Mouse (Mus musculus): ENCODE data around the gene Tacc2. TPM values are rescaled to one million over a fixed set of nuclear protein-coding genes. Genes with fewer than 3 reads are reported as not detected.

The Tacc2 gene
- total RNA-seq, 2 experiments from 2014 or later, result 505 to 575 TPM

DNA sequence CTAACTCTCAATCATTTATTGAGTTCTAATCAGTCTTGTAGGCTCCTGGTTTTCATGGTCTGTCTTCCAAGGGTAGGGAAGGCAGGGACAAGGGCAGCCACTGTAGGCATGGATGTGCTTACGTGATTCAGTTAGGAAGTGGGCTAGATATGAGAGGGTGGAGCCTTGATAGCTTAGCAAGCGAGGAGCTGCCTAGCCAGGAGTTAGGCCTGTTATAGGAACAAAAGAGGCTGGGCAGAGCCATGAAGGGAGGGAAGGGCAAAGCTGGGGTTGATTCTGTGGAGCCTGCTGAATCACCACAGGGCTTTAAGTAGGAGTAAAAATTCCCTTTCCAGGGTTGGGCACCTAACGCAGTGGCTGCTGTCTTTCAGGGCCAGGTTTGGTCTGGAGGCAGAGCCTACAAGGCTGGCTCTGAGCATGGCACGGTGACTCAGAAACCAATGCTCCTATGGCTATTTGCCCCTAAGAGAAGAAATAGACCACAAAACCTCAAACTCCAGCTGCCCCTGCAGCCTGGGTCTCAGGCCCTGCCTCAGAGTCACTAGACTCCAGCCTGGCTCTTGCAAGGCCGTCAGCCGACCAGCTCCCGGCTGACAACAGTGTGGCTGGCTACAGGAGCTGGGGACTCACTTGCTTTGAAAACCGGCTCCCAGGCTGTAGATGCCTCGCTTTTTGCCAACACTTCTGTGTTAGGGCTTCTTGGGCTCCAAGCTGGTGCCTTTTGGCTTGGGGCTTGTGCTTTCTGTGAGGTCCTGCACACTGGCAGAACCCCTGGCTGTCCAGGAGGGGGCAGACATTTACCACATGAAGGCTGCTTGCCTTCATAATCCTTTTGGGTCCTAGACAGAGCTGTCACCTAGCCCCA is 96.2 kb downstream of the Tacc2 start:
- intact Hi-C loops (cut with DNase I), result loop anchor here (1.0 to 5.0 kb wide), 5 partner anchors 49 to 141 kb away; no protein-coding TSS in a partner anchor
- DNase-seq, result peak; percentile 46 to 62

DNA sequence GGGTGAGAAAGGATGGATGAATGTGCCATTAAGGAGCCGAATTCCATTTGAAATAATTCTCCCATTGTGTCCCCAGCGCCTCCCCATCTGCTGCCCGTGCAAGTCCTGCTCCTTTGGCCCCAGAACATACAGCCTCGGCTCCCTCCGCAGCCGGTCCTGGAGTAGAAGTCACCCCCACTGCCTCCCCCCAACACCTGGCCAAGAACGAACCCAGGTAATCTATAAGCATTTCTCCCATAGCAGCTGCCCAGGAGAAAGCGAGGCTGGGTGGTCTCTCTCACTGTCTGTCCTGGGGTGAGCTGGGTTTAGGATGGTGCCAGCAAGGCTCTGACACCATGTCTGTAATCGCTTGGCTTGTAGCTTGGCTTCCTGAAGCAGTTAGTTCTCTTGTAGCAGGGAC is 97.3 kb downstream of the Tacc2 start:
- DNase-seq, result no peak
- intact Hi-C loops (cut with DNase I), result loop anchor here (2.0 to 5.0 kb wide), 2 partner anchors 48 to 67 kb away; no protein-coding TSS in a partner anchor

DNA sequence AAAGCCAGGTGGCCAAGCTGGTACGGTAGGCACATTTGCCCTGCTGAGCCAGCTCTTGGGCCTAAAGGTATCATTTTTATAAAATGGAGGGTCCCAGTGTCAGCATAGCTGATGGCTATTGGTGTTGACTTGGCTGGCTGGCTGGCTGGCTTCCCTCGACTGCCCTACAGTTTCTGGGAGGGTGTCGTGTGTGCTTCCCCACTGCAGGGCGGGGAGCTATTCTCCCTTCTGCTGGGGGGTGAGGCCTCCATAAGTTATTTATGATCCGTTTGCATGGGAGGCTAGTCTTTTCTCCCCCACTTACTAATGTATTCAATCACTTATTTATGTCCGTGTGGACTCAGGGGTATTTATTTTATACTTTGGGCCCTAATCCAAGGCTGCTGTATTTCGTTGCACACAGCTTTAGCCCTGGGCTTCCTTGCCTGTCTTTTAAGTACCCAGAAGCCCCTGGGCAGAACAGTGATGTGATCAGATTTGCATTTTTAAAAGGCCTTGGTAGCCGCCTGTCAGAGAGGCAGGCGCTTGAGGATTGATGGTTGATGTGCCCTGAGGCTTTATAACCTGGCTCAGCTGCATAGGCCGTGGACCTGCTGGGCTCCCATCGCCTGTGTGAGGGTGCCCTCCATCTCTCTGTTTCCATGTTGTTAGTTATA is 99.8 kb downstream of the Tacc2 start:
- DNase-seq, result no peak
- intact Hi-C loops (cut with DNase I), result no loop called here

DNA sequence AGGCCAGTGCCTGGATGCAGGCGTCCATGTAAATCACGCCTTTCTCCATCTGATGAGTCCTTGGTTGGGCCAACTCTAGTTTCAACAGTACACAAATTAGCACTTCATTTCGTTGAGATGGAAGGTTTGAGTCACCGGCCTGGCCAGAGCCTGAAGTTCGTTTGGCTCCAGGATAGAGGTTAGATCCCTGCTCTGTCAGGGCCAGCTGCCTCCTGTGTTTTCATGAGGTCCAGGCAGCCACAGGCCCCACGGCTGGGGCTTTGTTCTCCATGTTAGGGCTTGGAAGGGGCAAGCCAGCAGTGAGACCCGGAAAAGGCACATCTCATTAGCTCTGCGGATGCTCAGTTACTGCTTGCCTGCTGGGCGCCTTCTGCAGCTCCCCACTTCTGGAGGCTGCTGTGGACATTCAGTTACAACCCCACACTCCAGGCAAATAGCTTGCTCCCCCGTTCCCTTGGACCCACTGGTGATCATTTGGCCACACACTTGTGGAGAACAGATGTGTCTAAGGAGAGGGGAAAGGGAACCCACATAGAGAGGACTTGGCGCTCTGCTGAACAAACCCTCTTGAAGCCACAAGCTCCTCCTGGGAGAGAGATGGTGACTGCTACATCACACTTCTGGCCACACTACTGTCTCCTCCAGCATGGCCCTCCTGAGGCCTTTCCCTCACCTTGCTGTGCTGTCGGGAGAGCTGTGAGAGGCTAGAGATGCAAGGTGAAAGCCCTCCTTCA is 100.5 kb downstream of the Tacc2 start:
- intact Hi-C loops (cut with DNase I), result no loop called here
- DNase-seq, result no peak

DNA sequence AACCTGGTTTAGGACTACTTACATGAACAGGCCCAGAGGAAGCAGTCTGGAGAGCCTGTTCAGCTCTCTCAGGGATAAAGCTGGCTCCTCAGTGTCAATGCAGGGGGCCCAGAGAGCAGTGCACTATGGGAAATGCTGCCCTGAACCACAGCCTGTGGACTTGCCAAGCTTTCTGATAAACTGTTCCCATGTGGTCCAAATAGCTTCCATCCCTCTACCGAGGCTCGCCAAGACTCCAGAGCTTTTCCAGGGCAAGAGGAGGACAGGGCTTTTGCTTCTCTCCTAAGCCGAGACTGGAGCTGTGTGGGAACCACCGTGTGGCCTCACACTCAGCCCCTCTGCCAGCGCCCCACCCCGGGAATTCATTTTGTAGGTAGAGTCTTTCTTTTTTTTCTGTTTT is 101.2 kb downstream of the Tacc2 start:
- peak; percentile 61 for DNase-seq
- intact Hi-C loops (cut with DNase I), result no loop called here

DNA sequence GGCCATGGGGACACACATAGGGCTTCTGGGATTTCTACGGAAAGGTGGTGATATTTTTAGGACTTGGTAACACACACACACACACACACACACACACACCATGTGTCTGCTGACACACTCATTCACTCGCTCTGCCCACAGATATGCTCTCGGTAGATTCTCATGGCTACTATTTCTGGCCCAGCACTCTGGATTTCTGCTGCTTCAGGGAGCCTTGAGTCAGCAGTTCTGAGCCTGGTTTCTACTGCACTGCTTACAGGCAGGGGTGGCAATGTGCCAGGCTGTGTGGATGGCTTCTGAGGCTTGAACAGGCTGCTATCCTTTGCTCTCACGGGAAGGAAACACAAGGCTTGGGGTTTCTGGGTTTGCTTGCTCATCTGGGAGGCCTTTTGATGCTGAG is 104.6 kb downstream of the Tacc2 start:
- intact Hi-C loops (cut with DNase I), result no loop called here
- DNase-seq, result peak; percentile 53 to 55

DNA sequence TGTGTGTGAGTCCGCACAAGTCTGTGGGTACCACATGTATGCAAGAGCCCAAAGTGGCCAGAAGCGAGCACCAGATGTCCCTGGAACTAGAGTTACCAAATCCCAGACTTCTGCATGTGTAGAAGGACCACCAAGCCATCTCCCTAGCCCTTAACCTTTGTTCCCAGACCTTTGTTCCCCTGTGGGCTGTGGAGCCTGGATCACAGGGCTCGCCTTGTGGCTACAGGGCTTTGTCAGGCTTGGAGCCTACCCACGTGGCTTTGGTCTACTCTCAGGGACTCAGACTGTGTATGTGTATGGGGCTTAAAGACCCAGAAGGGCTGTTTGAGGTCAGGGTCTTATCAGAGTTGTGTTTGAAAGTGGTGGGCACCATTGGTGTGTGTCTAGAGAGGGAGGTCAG is 111.4 kb downstream of the Tacc2 start:
- intact Hi-C loops (cut with DNase I), result no loop called here
- no peak for DNase-seq

DNA sequence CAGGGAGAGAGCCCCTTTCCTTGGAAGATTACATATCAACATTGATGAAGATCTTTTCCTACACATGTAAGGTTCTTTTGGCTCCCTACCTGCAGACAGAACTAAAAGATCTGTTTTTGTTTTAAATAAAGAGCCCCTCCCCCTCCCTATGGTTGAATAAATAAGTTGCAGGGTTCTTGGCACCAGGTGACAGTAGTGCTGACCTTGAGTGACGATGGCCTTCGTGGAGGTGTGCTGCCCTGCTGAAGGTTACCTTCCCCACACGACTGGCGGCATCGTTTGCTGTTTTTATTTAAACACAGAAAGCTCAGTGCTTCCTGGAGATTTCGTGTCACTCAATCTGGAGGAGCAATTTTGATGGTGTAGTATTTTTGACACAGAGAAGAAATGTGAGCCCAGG is 113.6 kb downstream of the Tacc2 start:
- intact Hi-C loops (cut with DNase I), result no loop called here

DNA sequence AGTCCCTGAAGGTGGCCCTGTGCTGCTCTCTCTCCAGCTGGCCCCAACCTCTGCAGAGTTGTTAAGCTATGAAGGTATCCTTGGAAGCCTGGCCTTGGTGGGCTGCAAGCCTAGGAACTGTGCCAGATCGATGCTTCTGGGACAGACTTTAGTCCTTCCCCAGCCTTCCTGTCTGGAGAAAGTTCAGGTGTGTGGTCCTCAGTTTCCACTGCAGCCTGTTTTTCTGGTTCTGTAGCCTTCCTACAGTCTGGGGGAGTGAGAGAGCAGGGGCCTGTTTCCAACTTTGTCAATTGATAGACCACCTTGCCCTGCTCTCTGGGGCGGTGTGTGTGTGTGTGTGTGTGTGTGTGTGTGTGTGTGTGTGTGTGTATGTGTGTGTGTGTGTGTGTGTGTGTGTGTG is 114.7 kb downstream of the Tacc2 start:
- intact Hi-C loops (cut with DNase I), result loop anchor here (2.0 kb wide), 1 partner anchor 87 kb away; no protein-coding TSS in a partner anchor

More for the DNA sequence above, 113.6 kb downstream of the Tacc2 start:
- DNase-seq, result no peak

DNA sequence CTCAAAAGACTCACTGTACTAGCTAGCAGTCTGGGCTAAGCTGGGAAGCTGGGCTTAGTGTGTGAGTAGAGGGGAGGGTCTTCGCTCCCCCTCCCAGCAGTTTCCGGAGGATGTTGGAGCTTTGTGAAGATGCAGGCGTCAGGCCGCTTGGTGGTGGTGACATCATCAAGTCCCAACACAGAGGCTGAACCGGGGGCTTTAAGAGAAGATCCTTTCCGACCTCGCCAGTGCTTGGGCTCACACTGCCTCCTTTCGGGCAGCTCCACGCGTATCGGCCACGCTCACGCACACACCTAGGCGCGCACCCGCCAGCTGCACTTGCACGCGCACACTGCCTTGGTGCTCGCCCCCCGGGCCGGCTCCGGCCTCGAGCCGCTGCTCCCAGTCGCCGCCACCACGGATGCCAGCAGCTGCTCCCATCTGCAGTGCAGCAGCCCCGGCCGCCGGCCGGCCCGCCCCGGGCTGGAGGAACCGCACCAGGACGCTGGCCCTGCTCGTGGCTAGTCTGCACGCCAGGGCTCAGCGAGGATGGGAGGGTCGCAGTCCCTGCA is 115.2 kb downstream of the Tacc2 start:
- peak; percentile 49 to 58 for DNase-seq
- intact Hi-C loops (cut with DNase I), result loop anchor here (2.0 kb wide), 1 partner anchor 88 kb away; no protein-coding TSS in a partner anchor

More for the DNA sequence above, 114.7 kb downstream of the Tacc2 start:
- DNase-seq, result no peak

DNA sequence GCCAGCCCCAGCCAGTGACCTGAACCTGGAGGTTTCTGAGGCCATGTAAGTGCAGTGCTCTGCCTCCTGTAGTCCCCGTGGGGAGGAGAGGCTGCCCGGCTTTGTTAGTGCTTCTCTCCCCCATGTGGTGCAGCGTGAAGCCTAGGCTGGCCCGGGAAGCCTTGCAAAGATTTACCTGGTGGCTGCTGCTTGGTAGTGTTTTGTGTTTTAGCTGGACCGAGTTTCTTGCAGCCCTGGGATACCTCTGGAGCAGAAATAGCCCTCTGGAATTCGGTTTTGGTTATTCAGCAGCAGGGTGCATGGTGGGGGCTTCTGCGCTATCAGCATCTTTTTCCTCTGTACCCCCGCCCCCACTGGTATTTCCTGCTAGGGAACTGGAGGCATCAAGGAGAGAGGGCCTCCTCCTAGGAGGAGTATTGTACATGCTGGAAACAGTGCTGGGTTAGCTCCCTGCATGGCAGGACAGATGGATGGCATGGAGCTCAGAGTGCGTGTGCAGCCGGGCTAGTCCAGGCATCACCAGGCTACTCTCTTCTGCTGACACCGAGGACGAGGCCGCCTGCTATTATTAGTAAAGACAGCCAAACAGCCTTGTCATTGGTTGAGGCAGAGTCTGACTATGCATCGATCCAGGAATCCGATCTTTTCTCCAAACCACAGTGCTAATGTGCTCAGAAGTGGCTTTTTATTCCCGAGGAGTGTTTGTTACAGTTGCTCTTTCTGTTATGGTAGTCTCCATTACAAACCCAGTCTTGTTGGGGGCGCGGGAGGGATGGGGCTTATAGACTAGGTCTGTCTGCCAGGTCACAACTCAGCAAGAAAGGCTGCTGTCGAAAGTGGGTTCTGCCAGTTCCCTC is 115.9 kb downstream of the Tacc2 start:
- no peak for DNase-seq
- intact Hi-C loops (cut with DNase I), result loop anchor here (2.0 kb wide), 1 partner anchor 88 kb away; no protein-coding TSS in a partner anchor

DNA sequence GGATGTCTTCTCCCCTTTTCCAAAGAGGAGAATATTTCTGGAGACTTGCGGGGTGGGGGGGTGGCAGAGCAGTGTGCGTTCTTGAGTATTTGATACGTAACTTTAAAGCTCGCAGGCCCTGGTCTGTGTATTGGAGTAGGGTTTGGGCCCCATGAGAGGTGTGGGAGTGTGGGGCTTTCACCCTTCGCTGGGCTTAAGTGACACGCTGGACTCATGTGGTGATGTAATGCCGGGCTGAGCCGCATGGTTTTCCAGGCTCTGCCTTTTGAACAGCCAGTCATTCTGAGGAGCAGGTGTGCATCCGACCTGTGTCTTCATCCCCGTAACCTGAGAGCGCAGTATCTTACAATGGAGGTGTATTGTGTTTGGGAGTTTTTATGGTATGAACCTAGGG is 116.6 kb downstream of the Tacc2 start:
- no peak for DNase-seq
- intact Hi-C loops (cut with DNase I), result loop anchor here (2.0 kb wide), 1 partner anchor 89 kb away; no protein-coding TSS in a partner anchor

DNA sequence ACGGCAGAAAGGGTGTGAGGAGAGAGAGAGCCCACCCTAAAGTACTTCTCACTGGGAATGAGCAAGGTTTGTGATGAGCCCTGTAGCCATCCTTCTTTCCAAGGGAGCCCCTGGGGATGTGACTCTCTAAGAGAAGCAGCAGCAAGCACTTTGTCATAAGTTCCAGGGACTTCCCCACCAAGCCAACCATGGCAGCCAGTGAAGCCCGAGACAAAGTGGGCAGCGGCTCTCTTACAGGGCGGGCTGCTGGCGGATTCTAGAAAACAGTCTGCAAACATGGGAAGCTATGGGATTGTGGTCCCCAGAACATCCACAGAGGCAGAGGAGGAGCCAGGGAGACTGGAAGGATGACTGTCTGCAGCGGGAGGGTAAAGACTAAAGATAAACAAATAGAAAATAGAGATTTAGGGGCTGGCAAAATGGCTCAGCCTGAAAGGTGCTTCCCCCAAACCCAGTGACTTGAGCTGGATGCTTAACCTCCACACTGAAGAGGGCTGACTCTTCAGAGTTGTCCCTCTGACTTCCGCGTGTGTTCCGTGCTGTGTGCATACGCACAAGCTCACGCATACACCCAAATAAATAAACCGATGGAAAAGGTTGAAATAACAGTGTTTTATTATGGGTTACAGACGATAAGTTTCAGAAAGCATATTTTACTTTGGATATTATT is 118.6 kb downstream of the Tacc2 start:
- intact Hi-C loops (cut with DNase I), result no loop called here
- no peak for DNase-seq

DNA sequence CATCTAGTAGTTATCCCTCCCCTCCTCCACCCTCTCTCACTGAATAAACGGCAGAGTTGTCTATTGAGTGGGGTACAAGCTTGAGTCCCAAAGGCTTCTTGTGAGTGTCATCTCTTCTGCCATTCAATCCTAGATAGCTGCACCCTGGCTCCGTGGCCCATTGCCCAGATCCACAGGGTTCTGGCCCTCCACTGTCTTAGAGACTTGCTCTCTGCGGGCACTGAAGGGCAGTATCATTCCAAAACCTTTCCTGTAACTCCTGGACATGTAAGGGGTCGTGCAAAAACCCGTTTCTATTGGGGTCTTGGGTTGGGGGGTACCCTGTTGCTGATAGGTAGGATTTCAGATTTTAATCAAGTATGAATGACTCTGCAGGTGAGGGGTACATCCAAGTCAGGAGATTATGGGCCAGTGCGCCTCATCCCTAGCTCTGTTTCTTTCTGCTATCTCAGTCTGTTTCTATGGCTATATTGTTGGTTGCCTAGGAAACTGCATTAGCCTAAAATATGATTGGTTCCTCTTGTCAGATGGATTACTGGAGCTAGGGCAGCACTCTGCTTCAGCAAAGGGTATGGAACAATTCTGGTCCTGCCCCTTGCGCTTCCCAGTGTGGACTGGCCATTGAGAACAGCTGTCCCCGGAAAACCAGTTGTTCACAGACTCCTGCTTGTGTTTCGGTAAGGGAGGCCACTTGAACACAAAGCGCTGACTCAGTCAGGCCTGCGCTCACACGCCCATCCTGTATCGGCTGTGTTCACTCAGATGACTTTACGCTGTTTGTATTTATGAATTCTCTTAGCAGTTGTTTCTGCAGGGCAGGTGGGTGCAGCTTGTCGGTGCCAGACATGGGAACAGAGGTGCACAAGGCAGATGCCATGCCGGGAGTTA is 119.4 kb downstream of the Tacc2 start:
- DNase-seq, result no peak
- intact Hi-C loops (cut with DNase I), result no loop called here

DNA sequence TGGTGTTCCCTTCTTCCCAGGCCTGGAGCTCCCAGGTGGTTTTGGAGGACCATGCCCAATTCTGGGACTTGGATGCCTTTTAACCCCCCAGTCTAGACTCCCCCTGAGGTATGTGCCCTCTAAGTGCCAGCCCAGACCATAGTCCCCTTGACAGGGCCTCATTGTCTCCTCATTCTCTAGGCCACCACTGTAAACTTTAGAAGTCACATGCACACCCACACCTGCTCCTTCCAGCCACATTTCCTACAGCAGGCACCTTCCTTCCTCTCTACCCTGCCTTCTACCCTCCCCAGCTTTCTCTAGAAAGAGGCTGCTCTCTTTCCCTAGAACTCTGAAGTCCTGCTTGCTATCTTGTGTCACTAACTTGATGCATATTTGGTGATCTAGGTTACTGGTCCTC is 121.2 kb downstream of the Tacc2 start:
- intact Hi-C loops (cut with DNase I), result no loop called here
- no peak for DNase-seq

DNA sequence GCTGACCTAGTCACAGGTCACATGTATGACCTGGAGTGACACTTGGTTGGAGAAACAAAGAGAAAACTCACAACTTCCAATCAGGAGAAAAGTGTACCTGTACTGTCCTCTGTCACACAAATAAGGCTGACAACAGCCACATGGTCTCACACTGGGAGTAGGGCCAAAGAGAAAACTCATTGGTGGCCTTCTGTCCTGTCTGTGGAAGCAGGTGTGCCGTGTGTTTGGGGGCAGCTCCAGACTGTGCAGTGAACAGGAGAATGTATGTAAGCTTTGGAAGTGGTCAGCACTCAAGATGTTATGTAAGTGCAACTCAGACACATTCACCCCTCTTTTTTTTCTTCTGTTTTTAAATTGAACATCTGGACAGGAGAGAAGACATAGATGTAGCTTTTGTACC is 124.1 kb downstream of the Tacc2 start:
- DNase-seq, result no peak
- intact Hi-C loops (cut with DNase I), result no loop called here

DNA sequence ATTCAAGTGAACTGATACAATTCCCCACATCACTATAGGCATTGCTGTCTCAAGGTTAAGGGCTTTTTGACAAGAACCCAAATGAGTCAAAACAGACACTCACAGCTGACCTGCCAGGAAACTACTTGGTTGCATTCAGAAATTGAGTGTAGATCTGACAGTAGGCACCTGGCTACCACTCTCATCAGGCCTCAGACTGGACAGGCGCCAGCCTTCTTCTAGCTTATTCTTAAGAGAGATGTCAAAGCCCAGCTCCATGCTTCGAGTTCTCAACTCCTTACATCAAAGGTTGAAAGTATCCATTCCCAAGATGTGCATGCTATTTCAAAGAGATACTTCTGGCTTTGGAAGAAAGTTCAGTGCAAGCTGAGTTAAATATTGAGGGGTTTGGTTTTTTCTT is 128.0 kb downstream of the Tacc2 start:
- intact Hi-C loops (cut with DNase I), result no loop called here
- DNase-seq, result no peak

DNA sequence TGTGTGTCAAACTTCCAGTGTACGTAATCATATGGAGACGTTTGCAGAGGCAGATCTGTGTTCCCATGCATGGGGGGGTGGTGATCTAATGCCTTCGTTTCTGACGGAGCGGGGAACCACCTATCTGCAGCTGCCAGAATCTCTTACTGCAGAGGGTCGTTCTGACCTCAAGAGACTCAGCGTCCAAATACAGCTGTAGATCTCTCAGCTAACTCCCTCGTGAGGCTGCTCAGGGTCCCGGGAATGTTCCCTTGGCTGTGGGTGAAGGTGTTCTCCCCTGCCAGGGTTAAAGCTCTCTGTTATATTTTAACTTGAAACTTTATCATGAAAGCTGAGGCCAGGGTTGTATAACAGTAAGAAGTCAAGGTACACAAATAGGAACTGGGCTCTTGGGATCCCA is 131.7 kb downstream of the Tacc2 start:
- no peak for DNase-seq
- intact Hi-C loops (cut with DNase I), result no loop called here
